Mouse (Mus musculus) MEL (cell line): ENCODE data around the gene Cops4. TPM values are rescaled to one million over a fixed set of nuclear protein-coding genes. Genes with fewer than 3 reads are reported as not detected.
A peak's percentile ranks its signal among the peaks of the same experiment; 100 is the strongest.

ENCODE experiments used
- DNase-seq: peaks from one replicate; pipeline ENCODE4 v3.0.0; 2011; ENCODE audit warnings: low read depth, low spot score
- H3K27ac ChIP-seq: 2 replicates; pipeline ENCODE4 v1.5.1; 2012; ENCODE audit warnings: low read depth, mild to moderate bottlenecking, control low read depth, low read length, moderate library complexity; ENCODE audit not compliant: control insufficient read depth
- H3K27me3 ChIP-seq, 2 experiments: fragments of 150-350 bp in 1 of 2; sonication (generic) in 1 of 2; 2 replicates each; pipeline ENCODE4 v1.6.1; 2012; ENCODE audit warnings: low read length in 2 of 2, mild to moderate bottlenecking in 2 of 2, improper control_type of control experiment in 1 of 2, moderate library complexity in 1 of 2; ENCODE audit not compliant: insufficient read depth in 2 of 2, control insufficient read depth in 1 of 2
- H3K36me3 ChIP-seq, 2 experiments: 2 replicates each; pipeline ENCODE4 v1.6.1; 2012 to 2014; ENCODE audit warnings: low read length in 2 of 2, improper control_type of control experiment in 1 of 2, inconsistent platforms in 1 of 2, mild to moderate bottlenecking in 1 of 2; ENCODE audit not compliant: insufficient read depth in 2 of 2, control insufficient read depth in 1 of 2
- H3K4me1 ChIP-seq, 2 experiments: fragments of 150-350 bp in 1 of 2; sonication (generic) in 1 of 2; 2 replicates each; pipeline ENCODE4 v1.6.1; 2012; ENCODE audit warnings: low read length in 2 of 2, improper control_type of control experiment in 1 of 2, mild to moderate bottlenecking in 1 of 2; ENCODE audit not compliant: insufficient read depth in 2 of 2, control insufficient read depth in 1 of 2
- H3K4me3 ChIP-seq, 2 experiments: fragments of 150-350 bp in 1 of 2; sonication (generic) in 1 of 2; 2 replicates each; pipeline ENCODE4 v1.5.1; 2012; ENCODE audit warnings: low read depth in 2 of 2, low read length in 2 of 2, mild to moderate bottlenecking in 2 of 2, moderate library complexity in 2 of 2, control low read depth in 1 of 2, improper control_type of control experiment in 1 of 2; ENCODE audit not compliant: control insufficient read depth in 1 of 2, insufficient read depth in 1 of 2
- H3K79me2 ChIP-seq: 2 replicates; pipeline ENCODE4 v1.6.1; 2012; ENCODE audit warnings: mild to moderate bottlenecking, low read length, moderate library complexity; ENCODE audit not compliant: control insufficient read depth, poor library complexity, insufficient read depth
- H3K9ac ChIP-seq: 2 replicates; pipeline ENCODE4 v1.6.1; 2012; ENCODE audit warnings: low read depth, mild to moderate bottlenecking, control low read depth, low read length, moderate library complexity; ENCODE audit not compliant: control insufficient read depth, poor library complexity, severe bottlenecking
- H3K9me3 ChIP-seq: fragments of 150-350 bp; sonication (generic); replicated peaks from 2 replicates; pipeline ENCODE4 v1.6.1; 2012; ENCODE audit warnings: mild to moderate bottlenecking, low read length, improper control_type of control experiment, moderate library complexity; ENCODE audit not compliant: insufficient read depth
- CHD1 ChIP-seq: IDR thresholded peaks from 2 replicates; pipeline ENCODE4 v1.6.1; 2012; ENCODE audit warnings: low read depth, mild to moderate bottlenecking, inconsistent platforms, low read length, improper control_type of control experiment
- E2F4 ChIP-seq: IDR thresholded peaks from 2 replicates; pipeline ENCODE4 v1.6.1; 2011; ENCODE audit warnings: low read depth, low read length, improper control_type of control experiment, borderline replicate concordance
- ELF1 ChIP-seq: IDR thresholded peaks from 2 replicates; pipeline ENCODE4 v1.6.1; 2014; ENCODE audit warnings: low read depth, mild to moderate bottlenecking, inconsistent platforms, low read length, improper control_type of control experiment, moderate library complexity
- EP300 ChIP-seq, 2 experiments: IDR thresholded peaks; 2 replicates each; pipeline ENCODE4 v1.6.1; 2011; ENCODE audit warnings: improper control_type of control experiment in 2 of 2, low read length in 2 of 2, low read depth in 1 of 2, mild to moderate bottlenecking in 1 of 2
- GATA1 ChIP-seq: IDR thresholded peaks from 2 replicates; pipeline ENCODE4 v1.6.1; 2011; ENCODE audit warnings: low read depth, low read length, improper control_type of control experiment
- KAT2A ChIP-seq: conservative IDR thresholded peaks from 2 replicates; pipeline ENCODE4 v1.6.1; 2012; ENCODE audit warnings: low read depth, low read length, improper control_type of control experiment, inconsistent platforms
- MAFK ChIP-seq: IDR thresholded peaks from 2 replicates; pipeline ENCODE4 v1.6.1; 2011; ENCODE audit warnings: low read depth, mild to moderate bottlenecking, low read length, improper control_type of control experiment, borderline replicate concordance
- MYC ChIP-seq: IDR thresholded peaks from 2 replicates; pipeline ENCODE4 v1.6.1; 2011; ENCODE audit warnings: low read depth, mild to moderate bottlenecking, low read length, improper control_type of control experiment, moderate library complexity
- NRF1 ChIP-seq: IDR thresholded peaks from 2 replicates; pipeline ENCODE4 v1.6.1; 2014; ENCODE audit warnings: low read depth, mild to moderate bottlenecking, inconsistent platforms, low read length, improper control_type of control experiment, moderate library complexity; ENCODE audit not compliant: poor library complexity, insufficient read depth, severe bottlenecking
- RAD21 ChIP-seq: IDR thresholded peaks from 2 replicates; pipeline ENCODE4 v1.6.1; 2011; ENCODE audit warnings: mild to moderate bottlenecking, low read depth, low read length, improper control_type of control experiment
- RCOR1 ChIP-seq: IDR thresholded peaks from 2 replicates; pipeline ENCODE4 v1.6.1; 2012; ENCODE audit warnings: low read depth, mild to moderate bottlenecking, inconsistent platforms, low read length, improper control_type of control experiment
- TCF12 ChIP-seq: IDR thresholded peaks from 2 replicates; pipeline ENCODE4 v1.6.1; 2014; ENCODE audit warnings: low read depth, mild to moderate bottlenecking, inconsistent platforms, low read length, improper control_type of control experiment, moderate library complexity
- USF2 ChIP-seq, 2 experiments: IDR thresholded peaks; 2 replicates each; pipeline ENCODE4 v1.6.1; 2011 to 2012; ENCODE audit warnings: improper control_type of control experiment in 2 of 2, low read length in 2 of 2, borderline replicate concordance in 1 of 2, inconsistent platforms in 1 of 2, low read depth in 1 of 2, mild to moderate bottlenecking in 1 of 2; ENCODE audit not compliant: insufficient read depth in 1 of 2
- polyA plus RNA-seq, 2 experiments: library from polyadenylated mRNA; stranded (reverse) in 1 of 2; unstranded in 1 of 2; fragments of >175 nt in 1 of 2; fragments of >200 nt in 1 of 2; gene quantifications; 2 replicates each; pipeline versions ENCODE4 v1.2.1 to v1.2.4; 2012; ENCODE audit warnings: low replicate concordance in 2 of 2, low read depth in 1 of 2; ENCODE audit not compliant: insufficient read length in 2 of 2, insufficient read depth in 1 of 2, missing spikeins in 1 of 2
- total RNA-seq: library from RNA; depleted of rRNA; stranded (reverse); fragments of 300-350 nt; gene quantifications from 2 replicates; pipeline ENCODE4 v1.2.3, GENCODE M21; 2012

Gene Cops4
- total and polyA plus RNA-seq, 3 experiments = 112 to 626 (median 142) TPM

- Histone ChIP-seq H3K27me3 (no peaks in the 10 kb centered on the region), H3K79me2 (peaks cover 50% of the 10 kb centered on the region), H3K4me1 (peaks cover 2 to 12% of the 10 kb centered on the region in 2 experiments; a peak in 2 of 4 replicates), H3K9me3 (no peaks in the 10 kb centered on the region), H3K9ac (no peak overlapping the region), H3K27ac (no peak overlapping the region), H3K36me3 (peaks cover 9 to 17% of the 10 kb centered on the region in 2 experiments), H3K4me3 (no peak overlapping the region)
- peak; percentile 40 to 52; a peak in 3 of 4 replicates for TF ChIP-seq EP300 (IDR thresholded peaks at IDR 0.05; ENCODE audit: low read depth in 1 of 2, low read length in 2 of 2)
- no peak for TF ChIP-seq CHD1
- peak; percentile 79 for TF ChIP-seq RCOR1
- peak; percentile 80 for TF ChIP-seq GATA1
- TF ChIP-seq RAD21 = no peak
- peak; percentile 35; the same call in 1 of the 2 replicates for TF ChIP-seq TCF12
- DNase-seq = peak; percentile 25
Observed at GRCm38 (mm10) chr5:100489340-100489739, 28.8 kb upstream of the Cops4 start.

DNA sequence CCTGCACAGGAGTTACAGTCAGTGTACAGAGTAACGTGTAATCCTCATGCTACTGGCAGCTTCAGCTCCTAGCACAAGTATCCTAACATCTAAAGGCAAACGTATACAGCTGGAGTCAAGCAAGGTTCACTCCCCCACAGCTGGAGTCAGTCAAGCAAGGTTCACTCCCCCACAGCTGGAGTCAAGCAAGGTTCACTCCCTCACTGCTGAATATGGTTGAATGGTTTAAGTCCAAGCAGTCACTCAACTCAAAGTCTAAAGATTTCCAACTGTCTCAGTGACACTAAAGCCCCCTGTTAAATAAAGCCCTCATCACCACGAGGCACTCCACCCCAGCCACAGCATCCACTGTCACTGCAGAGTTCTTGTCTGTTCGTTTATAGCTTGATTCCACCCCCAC is 26.4 kb upstream of the Cops4 start:
- DNase-seq = no peak
- H3K4me1 ChIP-seq = peaks cover 2 to 14% of the 10 kb centered on the region in 2 experiments; a peak in 2 of 4 replicates
- no peak overlapping the region for H3K4me3 ChIP-seq
- no peaks in the 10 kb centered on the region for H3K9me3 ChIP-seq
- TF ChIP-seq KAT2A = no peak
- TF ChIP-seq NRF1 = no peak
- no peak for TF ChIP-seq USF2 (IDR thresholded peaks at IDR 0.05; ENCODE audit: borderline replicate concordance in 1 of 2, insufficient read depth in 1 of 2, low read depth in 1 of 2, low read length in 2 of 2)
- TF ChIP-seq RCOR1 = no peak
- no peak for TF ChIP-seq MAFK
- TF ChIP-seq E2F4 = no peak
- TF ChIP-seq MYC = no peak
- TF ChIP-seq ELF1 = no peak
- H3K27me3 ChIP-seq = no peaks in the 10 kb centered on the region
- peaks cover 2 to 19% of the 10 kb centered on the region in 2 experiments; a peak in 2 of 4 replicates for H3K36me3 ChIP-seq
- peaks cover 64% of the 10 kb centered on the region for H3K79me2 ChIP-seq
- H3K27ac ChIP-seq = no peak overlapping the region
- no peak overlapping the region for H3K9ac ChIP-seq
